Mouse (Mus musculus) neutrophil, adult 5-6 weeks (primary cell): Measurements from ENCODE around the gene Galr2. TPM values are rescaled to one million over a fixed set of nuclear protein-coding genes. Genes with fewer than 3 reads are reported as not detected.

Source experiments
- ATAC-seq: fragments of 151-379, 151-347 bp; 2 replicates; pipeline ENCODE4 v1.8.0; 2017; ENCODE audit warnings: mild to moderate bottlenecking, moderate TSS enrichment; ENCODE audit not compliant: insufficient number of reproducible peaks, poor library complexity, low FRiP score, severe bottlenecking; ENCODE audit errors: extremely low read depth
- total RNA-seq: library from RNA; stranded (forward); fragments of 200-1000 nt; gene quantifications from 2 replicates; pipeline ENCODE4 v1.2.3, GENCODE M21; 2017

Gene Galr2
- total RNA-seq, 1 experiment from 2014 or later: not detected

DNA sequence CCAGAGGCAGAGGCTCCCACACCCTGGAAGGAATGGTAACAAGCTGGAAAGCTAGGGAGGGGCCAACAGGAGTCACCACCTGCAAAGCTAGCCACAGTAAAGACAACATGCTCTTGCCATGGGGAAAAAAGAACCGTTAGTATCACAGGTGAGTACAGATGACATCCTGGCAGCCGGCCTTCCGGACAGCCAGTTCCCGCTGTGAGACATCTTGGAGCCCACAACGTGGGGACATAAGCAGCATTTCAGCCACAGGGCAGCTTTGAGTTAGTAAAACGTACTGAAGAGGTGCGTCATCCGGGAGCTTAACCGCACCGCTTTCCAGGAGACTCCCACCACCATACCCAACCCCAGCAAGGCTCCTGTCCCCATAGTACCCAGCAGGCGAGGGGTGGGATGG, 17.5 kb downstream of the Galr2 start:
- ATAC-seq: no peak

DNA sequence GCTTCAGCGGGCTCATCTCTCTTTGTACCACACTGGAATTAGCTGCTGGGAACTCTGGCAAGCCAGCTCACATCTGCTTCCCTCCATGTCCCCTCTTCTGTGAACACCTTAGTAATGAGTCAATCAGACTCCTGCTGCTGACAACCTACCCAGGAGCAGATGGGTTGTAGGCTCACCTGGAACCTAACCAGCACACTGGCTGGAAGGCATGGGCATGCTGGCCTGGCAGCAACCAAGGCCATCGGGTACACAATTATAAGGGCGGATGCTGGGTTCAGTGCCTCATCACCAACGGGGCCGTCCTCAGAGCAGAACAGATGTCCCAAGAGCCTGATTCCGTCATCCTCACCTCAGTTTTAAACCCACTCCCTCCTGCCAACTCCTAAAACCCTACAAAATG, 17.9 kb downstream of the Galr2 start:
- ATAC-seq: no peak

DNA sequence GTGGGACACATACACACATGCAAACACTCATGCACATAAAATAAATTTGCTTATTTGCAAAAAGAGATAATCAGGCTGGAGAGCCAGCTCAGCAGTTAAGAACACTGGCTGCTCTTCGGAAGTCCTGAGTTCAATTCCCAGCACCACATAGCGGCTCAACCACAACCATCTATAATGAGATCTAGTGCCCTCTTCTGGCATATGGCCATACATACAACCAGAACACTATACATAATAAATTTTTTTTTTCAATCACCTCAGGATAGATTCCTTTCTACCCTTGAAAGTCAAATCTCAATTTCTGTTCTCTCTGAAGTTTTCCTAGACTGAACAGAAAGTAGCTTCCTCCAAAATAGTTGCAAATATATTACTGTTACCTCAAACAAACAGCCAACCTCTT, 24.7 kb downstream of the Galr2 start:
- ATAC-seq: no peak

GRCm38 (mm10) chr11:116306126-116306982, 25.6 kb downstream of the Galr2 start:
- ATAC-seq: peak; percentile 98

DNA sequence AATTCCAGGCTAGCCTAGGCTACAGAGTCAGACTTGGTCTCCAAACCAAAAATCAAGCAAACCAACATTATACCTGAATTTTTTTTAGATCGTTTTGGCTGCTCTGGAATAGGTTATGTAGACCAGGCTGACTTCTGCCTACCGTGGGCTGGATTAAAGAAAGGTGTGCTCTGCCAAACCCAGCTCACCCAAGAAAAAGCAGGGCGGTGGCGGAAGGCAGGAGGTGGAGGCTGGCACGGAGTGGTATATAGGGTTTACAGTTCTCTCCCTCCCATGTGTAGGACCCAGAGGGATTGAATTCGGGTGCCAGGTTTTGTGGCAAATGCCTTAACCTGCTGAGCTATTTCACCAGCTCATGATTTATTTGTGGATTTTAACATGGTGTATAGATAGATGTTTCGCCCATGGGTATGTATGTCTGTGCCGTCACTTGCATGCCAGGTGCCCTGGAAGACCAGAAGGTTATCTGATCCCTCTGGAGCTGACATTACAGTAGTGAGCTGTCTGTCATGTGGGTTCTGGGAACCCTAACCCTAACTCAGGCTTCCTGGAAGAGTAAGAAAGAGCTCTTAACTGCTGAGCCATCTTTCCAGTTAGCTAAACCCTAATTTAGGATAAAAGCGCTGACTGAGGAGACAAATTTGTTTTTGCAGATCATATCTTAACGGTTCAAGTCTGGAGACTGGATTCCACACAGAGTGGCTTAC, 26.4 kb downstream of the Galr2 start, which contains the start of gene Exoc7:
Gene Exoc7, minus strand, starts transcription at position 215 of the 707 bp plus-strand sequence.
- no peak for ATAC-seq

- no peak for ATAC-seq
These were observed 27.2 kb downstream of the Galr2 start for GRCm38 (mm10) chr11:116307762-116308531.

- ATAC-seq: no peak
These were observed 28.9 kb downstream of the Galr2 start for GRCm38 (mm10) chr11:116309601-116310000.

DNA sequence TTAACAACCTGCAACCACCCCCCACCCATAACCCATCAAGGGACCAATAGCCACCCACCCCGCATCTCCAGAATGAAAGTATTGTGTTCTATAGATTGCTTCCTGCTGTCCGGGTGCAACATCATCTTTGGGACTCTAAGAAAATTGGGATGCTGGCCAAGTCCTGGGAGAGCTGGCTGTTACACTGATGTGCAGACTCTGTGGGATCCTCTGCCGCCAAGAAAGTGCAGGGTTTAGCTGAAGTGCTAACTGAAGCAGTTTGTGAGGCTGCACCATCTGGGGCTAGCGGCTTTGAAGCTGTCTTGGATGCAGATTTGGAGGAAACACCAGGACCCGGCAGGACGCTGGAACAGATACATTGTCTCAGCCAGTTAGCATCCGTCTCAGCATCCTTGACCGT, 30.4 kb downstream of the Galr2 start:
- no peak for ATAC-seq

DNA sequence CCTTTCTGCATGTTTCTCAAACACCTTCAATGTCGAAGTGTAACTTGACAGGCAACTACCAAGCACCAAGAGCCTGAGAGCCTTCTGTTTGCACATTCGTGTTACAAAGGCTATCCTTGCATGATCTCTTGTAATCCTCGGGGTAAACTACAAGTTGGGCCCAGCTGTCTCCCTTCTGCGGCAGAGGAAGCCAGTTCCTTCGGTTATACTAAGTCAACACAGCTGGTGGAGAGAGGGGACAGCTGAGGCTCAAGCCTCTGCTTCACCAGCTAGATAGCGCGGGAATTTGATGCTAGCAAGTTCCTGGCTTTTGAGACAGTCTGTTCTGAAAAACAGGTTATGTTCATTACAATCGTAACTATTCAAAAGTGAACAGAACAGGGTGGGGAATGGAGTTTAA, 31.6 kb downstream of the Galr2 start:
- no peak for ATAC-seq

GRCm38 (mm10) chr11:116318719-116319659, 38.2 kb downstream of the Galr2 start:
- peak; percentile 79 for ATAC-seq

DNA sequence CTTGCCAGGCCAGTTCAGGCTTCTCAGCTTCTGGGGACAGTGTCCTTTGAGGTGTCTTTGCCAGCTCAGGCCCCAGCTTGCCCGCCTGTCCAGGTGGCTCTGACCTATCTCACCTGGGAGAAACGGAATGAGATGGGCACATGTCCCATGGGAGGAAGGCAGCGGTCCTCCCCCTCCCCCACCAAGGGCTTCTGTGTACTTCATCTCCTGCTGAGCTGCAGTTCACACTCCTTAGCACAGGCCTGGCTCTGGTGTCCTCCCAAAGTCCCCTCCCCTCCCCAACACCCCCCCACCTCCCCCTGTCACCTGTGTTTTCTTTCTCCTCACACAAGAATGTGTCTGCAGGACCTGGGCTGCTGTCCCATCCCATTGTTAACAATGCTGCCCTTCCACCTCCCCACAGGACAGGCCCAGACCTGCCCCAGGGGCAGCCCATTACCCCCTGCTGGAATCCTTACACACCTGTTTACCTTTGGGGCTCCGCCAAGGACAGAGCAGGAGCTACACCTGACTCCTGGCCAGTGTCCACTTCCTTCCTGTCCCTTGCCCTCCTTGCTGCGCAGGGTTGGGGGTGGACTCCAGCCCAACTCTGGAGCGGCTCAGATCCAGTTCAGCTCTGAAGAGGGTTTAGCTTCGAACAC, 46.3 kb downstream of the Galr2 start:
- ATAC-seq: no peak

DNA sequence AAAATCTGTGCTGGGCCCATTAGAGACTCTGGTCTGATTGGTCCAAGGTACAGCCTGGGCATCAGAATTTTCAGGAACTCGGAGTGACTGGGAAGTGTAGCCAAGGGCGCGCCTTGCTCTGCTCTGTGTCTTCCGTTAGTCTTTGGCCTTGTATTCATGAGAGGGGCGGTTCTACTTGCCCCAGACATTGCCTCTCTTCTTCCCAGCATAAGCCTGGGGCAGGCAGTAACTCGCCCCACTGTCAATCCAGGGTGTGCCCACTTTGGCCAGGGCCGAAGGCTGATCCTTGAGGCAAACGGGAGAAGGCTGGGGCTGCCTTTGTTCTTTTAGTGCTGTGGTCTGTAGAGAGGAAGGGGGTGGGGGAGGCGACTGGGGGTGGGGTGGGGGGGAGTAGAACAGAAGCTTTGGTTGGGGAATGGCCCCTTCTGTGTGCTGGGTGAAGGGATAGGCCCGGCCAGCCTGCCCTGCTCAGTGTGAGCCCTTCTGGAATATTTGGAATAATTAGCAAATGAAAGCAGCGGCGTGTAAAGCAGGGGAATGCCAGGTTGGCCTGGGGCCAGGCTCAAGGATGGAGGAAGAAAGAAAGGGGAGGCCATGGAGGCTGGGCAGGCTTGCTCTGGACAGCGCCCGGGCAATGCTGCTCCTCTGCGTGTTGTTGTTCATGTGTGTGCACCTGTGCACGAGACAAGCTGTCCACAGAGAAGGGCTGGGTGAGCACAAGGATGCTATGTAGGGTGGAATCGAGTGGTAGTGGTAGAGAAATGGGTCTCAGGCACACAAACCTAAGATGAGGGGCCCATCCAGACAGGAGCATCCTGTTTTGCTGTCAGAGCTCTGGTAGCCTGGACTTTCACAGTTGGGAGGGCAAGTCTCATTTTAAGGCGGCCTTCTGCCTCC, 48.8 kb downstream of the Galr2 start:
- ATAC-seq: no peak

DNA sequence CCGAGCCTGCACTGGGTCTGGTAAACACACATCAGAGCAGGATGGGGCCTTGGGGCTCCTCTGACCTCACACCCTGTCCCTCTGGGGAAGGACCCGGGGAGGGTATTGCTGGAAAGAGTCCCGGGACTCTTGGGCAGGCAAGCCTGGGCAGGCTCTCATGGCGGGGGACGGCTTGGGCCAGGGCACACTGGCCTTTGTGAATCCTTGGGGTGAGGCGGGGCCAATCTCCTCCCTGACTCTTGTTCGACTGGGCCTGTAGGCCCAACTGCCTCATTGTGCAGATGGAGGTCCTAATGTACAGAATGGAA, 49.4 kb downstream of the Galr2 start:
- ATAC-seq: no peak

GRCm38 (mm10) chr11:116332232-116332982, 51.7 kb downstream of the Galr2 start:
- no peak for ATAC-seq

DNA sequence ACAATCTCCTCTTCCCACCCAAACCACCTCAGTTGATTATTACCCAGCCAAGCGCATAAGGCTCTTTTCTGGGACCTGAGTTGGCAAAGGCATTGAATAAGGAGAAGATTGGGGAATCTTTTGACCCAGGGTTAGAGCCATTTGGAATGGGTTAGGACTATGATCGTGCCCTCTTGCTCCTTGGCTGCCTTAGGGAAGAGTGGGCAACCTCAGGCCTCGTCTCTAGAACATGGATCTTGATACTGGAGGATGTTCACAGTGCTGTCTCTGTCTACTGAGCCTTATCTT, 52.2 kb downstream of the Galr2 start:
- ATAC-seq: no peak
